Mouse (Mus musculus) adrenal gland (tissue): Measurements from ENCODE around the gene Zfp36l2.
"Not testable (repeated sequence)": the region's sequence is repeated elsewhere in the genome, so short reads cannot be mapped to it uniquely, and the experiment has no call there.

Experiments
- intact Hi-C: fragments of 180-260 bp; cut with DNase I; formaldehyde crosslinking; loops from one replicate; pipeline ENCODE4 v1.15.1; 2025
- long read RNA-seq, 2 experiments: library from polyadenylated mRNA; unstranded; transcript quantifications; one replicate each; pipeline ENCODE4 v2.0.0; 2020; ENCODE audit warnings: borderline replicate concordance in 1 of 2; ENCODE audit not compliant: insufficient replicate concordance in 1 of 2

Gene Zfp36l2
- long read RNA-seq, experiment 1, partial matches to known transcripts: 0 of 1 reads
- long read RNA-seq, experiment 1, other reads (novel, unspliced or antisense): 1 of 1 reads
- long read RNA-seq, experiment 2, partial matches to known transcripts: 0 of 5 reads
- long read RNA-seq, experiment 2, other reads (novel, unspliced or antisense): 5 of 5 reads

DNA sequence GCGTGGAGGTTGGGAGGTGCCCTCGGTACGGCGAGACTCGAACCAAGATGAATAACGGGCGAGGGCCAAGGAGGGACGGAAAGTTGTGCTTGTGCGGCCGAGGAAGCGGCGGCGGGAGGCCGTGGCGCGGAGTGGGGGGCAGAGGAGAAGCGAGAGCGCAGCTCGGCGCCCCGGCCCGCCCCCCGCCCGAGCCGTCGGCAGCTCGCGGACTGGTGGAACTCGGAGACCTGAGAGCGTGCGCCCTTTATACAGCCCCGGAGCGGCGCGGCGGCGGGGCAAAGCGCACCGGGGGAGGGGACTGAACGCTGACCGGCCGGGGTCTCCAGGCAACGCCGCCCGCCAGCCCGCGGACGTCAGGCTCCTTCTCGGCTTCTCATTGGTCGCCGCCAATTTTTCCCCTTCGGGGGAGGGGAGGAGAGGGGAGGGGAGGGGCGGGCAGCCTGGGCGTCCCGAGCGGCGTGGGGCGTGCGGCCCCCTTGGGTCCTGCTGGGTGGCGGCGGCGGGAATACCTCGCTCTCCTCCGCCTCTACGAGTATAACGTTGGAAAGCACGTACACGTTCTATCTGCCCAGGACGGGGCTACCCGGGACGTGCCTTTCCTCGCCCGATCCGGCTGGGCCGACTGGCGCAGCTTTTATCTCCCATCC is at the start of gene Zfp36l2:
Zfp36l2 (minus strand) TSS at position 221 of the 647 bp plus-strand sequence.
- intact Hi-C loops: no loop called here

DNA sequence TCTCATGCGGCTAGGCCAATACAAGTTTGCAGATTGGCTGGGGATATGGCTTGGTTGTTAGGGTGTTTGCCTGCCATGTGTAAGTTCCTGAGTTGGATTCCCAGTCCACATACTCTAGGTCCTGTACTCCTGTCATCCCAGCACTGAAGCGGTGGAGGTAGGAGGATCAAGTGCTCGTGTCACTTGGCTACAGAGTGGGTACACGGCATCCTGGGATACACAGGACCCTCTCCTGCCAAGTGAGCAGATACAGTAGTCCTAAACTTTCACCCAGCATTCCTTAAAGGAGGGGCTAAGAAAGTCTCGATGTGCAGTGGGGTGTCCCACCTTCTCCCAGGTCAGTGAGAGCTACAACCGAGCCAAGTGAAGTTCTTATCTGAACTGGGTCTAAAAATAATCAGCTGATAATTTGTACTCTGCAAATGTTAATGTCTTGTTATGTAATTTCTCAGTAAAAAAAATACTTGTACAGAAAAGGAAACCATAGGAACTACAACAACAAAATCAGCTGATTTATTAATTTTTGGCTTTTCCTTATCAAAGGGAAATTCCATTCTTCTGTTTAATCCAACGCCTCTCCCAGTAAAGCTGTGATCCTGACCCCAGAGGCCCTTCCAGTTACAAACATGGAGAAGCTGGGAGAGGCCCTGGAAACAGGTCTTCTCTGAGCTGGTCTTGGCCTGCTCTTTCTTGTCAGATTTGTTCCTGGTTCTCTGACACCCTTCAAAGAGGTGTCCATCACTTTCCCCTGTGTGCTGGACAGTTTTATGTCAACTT is 49.2 kb upstream of the Zfp36l2 start:
- intact Hi-C loops: no loop called here

DNA sequence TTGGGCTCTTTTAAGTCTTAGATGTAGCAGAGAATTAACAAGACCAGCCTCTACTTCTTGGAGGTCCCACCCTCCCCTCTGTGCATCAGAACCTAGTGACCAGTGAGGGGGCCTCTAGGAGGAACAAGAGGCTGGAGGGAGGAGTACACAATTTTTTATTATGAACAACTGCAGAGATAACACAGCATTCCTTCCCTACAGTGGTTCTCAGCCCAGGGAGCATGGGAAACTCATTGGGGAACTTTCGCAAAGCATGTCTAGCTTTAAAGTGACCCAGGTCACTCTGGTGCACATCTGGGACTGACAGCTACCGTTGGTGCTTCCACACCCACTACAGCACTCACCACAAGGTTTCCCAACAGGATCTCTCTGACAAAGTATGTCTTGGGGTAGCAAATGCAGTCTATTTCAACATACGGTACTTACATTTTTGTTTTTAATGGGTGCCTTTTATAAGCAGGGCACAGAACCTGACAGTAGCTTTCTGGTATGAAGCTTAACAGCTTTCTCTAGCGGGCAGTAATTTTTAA is 47.7 kb upstream of the Zfp36l2 start:
- intact Hi-C loops: no loop called here

DNA sequence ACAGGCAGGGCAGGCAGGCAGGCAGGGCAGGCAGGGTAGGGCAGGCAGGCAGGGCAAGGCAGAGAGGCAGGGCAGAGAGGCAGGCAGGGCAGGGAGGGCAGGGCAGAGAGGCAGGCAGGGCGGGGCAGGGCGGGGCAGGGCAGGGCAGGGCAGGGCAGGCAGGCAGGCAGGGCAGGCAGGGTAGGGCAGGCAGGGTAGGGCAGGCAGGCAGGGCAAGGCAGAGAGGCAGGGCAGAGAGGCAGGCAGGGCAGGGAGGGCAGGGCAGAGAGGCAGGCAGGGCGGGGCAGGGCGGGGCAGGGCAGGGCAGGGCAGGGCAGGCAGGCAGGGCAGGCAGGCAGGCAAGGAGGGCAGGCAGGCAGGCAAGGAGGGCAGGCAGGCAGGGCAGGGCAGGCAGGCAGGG is 47.0 kb upstream of the Zfp36l2 start:
- intact Hi-C loops: not testable (repeated sequence)

DNA sequence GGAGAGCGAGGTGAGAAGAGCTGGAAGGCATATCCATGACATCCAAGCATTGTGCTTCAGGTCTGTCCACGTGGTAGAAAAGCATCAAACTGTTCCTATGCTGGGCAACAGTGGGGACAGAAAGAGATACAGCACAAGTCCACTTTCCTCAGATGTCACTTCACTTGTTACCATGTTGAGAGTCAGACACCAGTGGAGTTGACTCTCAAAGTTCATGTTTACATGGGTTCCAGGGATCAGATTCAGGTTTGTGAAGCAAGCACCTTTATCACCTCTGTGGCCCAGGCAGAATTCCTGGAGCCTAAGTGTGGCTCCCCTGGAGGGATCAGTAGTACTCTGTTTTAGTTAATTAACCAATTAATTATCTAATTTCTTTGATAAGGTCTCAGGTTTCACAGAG is 46.0 kb upstream of the Zfp36l2 start:
- intact Hi-C loops: no loop called here

DNA sequence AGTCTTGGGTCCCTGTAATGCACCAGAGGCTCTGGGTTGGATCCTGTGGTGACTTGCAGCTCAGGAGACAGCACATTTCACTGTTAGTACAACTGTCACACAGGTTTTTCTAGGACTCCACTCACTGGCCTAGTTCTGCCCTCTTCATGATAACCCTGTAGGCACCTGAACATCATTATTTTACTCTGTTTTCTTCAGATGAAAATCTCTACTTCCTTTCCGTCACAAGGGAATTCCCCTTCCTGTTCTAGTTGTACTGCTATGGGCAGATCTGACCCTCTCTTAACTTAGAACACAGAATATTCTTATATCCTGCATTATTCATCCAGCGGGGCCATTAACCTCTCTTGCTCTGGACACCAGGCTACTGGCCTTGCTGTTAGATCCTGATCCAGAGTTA is 43.6 kb upstream of the Zfp36l2 start:
- intact Hi-C loops: no loop called here

DNA sequence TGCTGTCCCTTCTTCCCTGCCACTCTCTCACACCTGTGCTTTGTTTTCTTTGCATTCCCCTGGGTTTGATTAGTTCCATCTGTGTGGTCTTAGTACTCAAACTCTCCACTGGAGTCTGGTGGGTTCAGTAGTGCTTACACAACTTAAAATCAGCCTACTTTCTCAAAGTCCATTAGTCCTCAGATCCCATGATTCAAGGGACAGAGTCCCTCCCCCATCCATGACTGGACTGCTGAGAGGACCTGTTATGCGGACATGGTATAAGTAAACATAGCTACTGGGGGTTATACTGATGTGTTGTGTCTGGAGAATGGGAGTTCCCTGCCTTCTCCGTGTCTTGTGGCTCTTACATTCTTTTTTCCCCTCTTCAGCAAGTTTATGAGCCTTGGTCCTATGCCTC is 40.5 kb upstream of the Zfp36l2 start:
- intact Hi-C loops: no loop called here

DNA sequence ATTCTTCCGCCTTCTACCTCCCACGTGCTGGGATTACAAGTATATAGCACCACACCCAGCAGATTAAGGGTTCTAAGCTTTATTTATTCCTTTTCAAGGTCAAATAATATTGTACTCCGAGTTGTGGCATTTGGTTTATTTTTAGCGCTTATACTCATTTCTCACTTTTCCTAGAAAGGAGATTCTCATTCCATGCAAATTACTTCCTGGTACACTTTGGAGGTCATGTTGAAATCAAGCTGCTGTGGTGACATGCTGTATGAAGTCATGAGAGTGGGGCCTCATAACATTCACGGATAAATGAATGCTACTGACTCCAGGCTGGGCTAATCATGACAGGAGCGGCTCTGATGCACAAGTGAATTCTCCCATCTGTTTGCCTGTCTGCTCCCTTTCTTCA is 38.9 kb upstream of the Zfp36l2 start:
- intact Hi-C loops: no loop called here

DNA sequence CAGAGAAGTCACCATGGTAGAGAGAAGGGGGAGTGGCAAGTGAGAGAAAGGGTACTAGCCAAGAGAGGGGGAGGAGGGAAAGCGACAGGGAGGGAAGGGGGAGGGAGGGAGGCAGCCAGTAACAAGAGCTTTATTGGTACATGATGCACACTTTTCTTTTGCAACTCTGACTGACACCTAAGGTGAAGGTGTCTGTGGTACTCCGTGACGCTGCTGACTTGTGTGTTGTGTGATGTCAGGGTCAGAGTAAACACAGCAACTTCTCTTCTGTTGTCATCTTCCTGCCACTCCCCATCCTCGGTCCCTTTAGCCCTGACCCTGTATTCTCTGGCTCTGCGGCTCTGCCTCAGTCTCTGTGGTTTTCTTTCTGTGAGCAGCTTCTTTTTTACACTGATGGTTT is 38.5 kb upstream of the Zfp36l2 start:
- intact Hi-C loops: no loop called here

DNA sequence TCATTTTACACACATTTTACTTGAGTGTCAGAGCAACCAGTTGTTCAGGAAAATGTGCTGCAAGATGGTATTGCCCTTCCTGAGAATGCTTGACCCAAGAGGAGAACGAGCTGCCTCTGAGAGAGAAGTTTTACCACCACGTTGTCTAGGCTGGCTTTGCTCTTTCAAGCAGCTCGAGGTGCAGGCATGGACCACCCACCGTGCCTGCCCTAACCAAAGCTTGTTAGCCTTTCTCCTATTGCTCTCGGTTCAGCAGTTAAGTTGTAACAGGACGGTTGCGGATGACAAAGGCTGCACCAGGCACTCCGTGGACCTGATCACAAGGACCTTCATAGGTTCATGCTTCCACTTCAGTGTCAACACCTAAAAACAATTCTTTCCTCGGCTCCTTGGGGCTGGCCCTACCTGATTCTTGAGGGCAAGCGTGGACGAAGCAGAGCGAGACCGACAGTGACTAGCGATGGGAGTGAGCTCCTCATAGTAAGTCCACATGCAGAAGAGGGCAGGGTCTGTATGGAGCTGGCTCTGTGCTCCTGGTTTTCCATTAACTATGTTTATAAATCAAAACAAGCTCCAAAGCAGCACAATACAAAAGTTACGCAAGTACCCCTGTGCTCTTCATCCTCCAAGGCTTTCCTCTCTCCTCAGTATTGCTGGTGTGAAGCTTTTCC is 36.6 kb upstream of the Zfp36l2 start:
- intact Hi-C loops: no loop called here

DNA sequence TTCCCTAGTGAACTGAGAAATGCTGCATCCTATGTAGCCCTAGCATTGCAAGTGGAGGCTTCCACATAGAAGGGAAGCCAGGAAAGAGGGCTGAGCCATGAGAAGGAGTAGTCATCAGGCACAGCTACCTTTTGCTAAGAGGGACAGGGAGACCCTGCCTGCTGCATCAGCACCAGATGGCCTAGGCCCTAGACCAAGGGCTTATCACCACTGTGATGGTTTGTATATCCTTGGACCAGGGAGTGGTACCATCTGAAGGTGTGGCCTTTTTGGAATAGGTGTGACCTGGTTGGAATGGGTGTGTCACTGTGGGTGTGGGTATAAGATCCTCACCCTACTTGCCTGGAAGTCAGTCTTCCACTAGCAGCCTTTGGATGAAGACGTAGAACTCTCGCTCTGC is 31.1 kb upstream of the Zfp36l2 start:
- intact Hi-C loops: not testable (repeated sequence)

DNA sequence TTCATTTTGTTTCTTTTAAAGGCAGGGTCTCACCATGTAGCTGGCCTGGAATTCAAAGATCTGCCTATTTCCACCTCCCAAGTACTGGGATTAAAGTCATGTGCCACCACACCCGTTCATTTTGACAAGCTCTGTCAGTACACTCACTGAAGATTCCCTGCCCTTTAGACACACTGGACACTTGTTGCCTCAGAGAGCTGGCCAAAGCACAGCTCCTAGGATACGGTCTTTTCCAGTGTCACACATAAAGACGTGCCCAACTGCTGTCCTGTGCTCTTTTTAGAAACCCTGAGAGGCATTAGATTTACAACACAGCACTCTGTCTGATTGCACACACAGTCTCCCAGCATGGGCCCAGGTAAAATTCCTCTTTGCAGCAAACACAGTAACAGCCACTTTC is 29.9 kb upstream of the Zfp36l2 start:
- intact Hi-C loops: no loop called here

DNA sequence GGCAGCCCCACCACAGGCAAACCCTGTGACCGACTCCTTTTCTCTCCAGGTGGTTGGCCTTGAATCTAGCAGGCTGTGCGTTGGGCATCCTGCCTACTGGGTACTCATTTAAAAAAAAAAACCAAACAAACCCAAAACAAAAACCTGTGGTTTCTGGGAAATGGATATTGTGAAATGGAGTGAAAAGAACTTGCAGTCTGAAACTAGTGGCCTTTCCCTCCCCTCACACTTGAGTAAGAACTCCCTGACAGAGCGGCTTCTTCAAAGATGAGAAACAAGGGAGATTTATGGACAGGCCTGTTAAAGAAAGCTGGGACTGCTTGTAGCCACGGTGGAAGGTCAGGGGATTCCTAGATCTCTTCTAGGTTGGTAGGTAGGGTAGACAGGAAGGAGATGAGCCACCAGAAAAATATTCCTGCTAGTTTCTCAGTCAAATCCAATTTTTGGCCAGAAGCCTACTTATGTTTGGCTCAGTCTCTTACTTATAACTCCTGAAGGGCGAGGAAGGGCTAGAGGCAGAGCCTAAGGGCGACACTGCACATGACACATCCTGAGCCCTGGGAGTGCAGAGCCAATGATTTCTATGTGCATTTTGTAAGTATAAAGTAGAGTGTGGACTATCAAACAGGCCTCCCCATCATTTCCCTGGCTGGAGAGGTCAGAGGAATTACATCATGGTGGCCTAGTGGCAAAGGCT is 27.7 kb upstream of the Zfp36l2 start:
- intact Hi-C loops: no loop called here

DNA sequence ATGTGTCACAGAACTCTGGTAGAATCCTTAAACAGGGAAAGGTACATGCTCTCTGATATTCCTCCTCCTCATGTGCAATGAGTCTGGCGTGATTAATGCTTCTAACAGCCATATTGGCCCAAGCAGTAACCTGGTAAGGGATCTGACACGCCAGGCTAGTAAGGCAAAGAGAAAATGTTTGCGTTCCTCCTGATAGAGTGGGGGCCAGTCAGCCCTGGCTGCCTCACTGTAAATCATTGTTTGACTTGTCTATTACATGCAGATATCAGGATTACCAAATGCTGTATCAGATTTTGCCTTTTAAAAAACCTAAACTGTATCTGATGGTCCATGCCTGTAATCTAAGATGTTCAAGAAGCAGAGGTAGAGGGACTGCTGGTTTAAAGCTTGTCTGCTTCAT is 25.7 kb upstream of the Zfp36l2 start:
- intact Hi-C loops: no loop called here

DNA sequence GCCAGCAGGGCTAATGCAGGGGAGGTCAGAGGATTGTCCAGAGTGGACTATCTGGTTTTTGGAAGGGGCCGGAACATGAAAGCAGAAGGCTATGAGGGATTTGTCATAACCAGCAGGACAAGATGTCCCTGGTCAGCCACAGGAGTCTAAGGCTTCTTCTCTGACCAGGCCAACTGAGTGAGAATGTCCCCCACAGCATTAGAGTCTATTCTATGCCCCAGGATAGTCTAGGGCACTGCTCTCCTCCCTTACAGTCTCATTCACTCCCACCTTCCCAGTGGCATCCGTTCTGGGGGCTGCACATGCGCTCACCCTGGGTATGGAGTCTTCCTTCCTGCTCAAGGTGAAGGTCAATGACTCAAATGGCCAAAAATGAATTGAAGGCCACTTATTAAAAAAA is 19.9 kb upstream of the Zfp36l2 start:
- intact Hi-C loops: no loop called here

DNA sequence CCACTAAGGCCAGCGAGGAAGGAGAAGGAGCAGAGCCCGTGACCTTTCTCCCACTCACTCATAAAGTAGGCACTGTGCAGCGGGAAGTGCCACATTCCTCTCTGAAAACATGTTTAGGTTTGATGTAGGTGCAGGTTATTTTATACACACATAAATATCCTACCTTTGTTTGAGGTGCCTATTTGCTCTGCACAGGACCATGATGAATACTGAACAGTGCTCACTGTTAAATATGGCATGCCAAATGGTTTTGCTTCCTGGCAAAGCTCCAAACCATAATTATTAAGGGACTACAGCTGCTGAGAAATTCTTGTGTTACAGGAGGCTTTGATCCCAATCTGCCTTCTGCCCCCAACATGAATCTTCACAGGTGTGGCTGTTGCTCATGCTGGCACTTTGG is 18.5 kb upstream of the Zfp36l2 start:
- intact Hi-C loops: no loop called here

DNA sequence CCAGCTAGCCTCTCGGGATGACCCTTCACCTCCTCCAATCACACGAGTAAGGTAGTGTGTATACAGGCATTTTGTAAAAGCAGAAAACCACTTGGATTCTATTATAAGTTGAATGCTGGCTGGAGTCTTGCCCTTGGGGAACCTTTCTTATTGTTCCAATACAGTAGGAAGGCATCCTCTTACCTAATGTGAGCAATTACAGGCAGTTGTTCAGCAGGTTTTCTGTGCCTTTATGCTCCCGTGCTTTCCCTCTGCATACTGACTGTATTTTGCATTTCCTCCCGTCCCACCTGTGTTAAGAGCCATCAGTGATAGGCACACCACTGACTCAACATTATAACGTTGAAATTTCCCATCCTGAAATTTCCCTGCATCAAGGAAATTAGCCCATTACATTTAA is 17.2 kb upstream of the Zfp36l2 start:
- intact Hi-C loops: no loop called here

DNA sequence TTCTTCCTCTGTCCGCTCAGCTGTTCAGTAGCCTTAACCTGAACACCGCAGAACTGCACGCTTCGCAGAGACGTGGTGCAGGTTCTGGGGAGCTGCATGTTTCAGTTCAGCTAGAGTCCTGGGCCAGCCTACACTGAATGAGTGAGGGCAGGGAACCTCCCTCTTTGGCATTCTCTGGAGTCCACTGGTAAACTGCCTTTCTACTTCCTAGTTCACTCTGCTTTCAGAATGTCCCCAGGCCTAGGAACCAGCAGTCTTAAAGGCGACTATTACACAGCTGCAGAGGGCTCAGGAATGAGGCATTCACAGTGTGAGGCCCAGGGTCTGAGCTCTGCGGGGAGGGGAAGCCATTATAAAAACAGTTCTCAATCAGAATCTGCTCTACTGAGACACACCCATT is 15.6 kb upstream of the Zfp36l2 start:
- intact Hi-C loops: no loop called here

DNA sequence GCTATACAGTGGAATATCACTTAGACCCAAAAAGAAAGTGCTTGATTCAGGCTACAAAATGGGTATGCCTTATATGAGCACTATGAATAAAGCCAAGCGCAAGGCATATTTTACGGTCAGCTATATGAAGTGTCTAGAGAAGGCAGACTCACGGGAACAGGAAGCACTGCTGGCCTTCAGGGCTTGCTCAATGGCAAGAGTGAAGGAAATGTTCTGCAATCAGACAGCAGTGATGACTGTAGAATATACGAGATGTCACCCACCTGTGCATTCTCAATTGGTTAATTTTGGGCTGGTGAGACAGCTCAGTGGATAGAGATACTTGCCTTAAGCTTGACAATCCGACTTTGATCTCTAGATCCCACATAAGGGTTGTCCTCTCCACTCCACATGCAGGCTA is 13.4 kb upstream of the Zfp36l2 start:
- intact Hi-C loops: no loop called here

DNA sequence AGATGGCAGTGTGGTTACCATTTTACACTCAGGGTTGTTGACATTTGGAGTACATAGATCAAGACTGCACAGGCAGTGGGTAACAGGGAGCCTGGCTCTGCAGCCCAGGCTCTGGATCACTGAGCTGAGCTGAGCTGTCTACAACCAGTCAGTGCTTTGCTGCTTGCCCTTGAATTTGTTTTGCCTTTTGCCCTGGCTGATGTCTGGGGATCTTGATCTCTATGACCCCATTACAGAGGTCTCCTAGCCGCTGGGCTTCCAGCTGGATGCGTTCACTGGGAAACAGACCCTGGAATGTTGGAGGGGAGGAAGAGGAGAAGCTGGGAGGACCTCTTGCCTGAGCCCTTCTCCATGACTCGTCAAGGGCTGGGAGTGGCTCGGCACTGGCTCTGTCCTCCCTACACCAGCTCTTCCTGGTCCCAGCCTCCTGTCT is 10.2 kb upstream of the Zfp36l2 start:
- intact Hi-C loops: no loop called here

DNA sequence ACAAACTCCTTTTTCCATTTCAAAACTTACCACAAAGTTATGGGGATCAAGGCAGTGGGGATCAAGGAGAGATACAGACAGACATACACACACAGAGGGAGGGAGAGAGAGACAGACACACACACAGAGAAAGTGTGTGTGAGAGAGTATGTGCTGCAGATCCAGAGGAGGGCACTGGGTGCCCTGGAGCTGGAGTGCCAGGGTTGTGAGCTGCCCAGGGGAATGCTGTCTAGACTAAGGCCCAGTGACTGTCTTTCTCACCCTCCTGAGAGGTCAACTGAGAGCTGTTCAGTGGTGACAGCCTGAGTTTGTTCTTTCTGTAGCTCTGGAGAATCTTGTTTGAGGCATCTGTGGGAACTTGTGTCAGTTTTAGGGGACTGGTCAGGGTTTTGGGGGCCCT is 8.6 kb upstream of the Zfp36l2 start:
- intact Hi-C loops: no loop called here
